Mouse (Mus musculus) hematopoietic stem cell, adult 5-6 weeks (primary cell): ENCODE measurements around the gene Mcam. TPM values are rescaled to one million over a fixed set of nuclear protein-coding genes. Genes with fewer than 3 reads are reported as not detected.

Experiments used
- ATAC-seq, 2 experiments: fragments of 125-278 bp in 1 of 2; replicated peaks in 1 of 2; 2 replicates each; pipeline ENCODE4 v1.8.0; 2016 to 2017; ENCODE audit warnings: inconsistent platforms in 2 of 2, mild to moderate bottlenecking in 2 of 2, moderate number of reproducible peaks in 2 of 2, low read depth in 1 of 2, moderate TSS enrichment in 1 of 2; ENCODE audit not compliant: low FRiP score in 2 of 2, poor library complexity in 2 of 2, severe bottlenecking in 2 of 2, insufficient read depth in 1 of 2, low TSS enrichment in 1 of 2
- total RNA-seq: library from RNA; stranded (forward); fragments of 172-1452, 232-1000 nt; gene quantifications from 2 replicates; pipeline ENCODE4 v1.2.3, GENCODE M21; 2017

Mcam gene
- total RNA-seq, 1 experiment from 2014 or later, result 1.1 TPM

DNA sequence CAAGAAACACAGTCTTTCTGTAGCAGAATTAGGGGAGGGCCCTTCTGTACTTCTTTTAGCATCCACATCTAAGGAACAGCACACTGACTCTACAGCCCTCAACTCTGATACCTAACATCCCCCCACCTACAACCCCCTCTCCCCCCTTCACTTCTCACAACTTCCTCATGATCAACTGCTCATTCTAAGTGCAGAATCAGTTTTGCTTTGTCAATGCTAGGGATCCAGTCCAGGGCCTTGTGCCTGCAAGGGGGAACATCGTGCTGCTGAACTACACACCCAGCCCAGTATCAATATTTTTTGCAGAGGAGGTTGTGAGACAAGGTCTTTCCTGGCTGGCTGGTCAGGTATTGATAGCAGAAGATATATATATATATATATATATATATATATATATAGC is 41.7 kb downstream of the Mcam start:
- peak; percentile 49 to 56; a peak in 3 of 4 replicates for ATAC-seq

DNA sequence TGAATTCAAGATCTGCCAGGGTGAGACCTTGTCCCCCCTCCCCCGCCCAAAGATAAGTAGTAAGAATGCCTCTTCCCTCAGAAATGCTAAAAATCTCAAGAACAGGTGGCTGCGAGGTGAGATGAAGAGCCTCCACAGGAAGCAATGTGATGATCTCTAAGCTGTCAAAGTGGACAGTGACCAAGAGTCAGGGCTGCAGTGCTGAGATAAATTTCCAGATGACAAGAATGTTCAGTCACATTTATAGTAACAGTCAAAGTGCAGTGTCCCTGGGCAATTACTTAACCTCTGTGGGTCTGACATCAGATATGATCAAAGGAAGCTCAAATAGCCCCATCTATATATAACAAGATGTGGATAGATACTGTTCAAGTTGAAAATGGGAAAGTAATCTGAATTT is 43.1 kb downstream of the Mcam start:
- ATAC-seq, result no peak

DNA sequence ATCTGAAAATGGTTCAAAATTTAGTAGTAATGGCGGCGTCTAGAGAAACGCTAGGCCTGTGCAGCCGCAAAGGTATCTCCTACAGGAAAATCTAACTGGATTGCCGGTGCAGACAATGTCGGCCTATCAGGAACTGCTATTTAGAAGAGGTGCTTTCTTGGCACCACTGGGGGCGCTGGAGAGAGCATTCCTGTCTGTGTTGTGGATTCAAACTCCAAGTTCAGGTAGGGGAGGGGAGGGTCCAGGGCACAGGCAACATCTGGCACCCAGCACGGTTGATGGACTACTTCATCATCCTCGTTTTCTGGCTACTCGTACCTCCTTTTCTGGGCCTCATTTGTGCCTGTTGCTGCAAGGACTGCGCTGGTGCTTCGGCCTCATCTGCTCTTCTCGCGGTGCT is 44.1 kb downstream of the Mcam start:
- ATAC-seq, result no peak

DNA sequence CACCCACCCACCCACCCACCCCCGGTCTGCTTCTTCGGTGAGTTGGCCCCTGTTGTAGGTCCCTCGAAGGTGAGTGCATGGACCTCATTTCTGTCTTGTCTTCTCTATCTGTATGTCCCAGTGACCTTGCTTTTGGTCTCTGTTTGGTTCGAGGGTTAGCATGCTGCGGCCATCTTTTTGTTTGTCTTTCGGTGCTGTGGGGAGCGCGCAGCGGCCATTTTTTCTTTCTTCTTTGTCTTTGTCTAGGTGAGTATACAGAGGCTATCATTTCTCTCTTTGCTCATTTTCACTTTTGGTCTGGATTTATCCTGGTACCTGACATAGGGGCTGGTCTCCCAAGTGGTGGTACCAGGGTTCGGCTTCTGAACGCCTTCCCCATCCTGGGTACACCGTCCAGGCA is 44.5 kb downstream of the Mcam start:
- no peak for ATAC-seq

DNA sequence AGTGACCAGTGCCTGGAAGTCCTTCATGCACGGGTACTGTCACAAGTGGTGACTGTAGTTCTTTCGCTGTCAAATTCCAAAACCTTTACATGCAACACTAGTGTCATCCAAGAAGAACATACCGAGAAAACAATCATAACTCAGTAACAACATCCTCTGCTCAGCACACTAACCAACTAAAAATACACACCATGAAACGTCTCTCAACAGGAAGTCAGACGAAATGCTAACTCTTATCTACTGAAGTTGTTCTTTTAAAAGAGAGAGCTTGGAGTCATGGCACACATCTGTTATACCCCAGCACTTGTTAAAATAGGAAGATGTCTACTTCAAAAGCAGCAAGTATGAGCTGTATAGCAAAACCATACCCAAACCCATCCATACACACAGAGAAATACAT is 47.3 kb downstream of the Mcam start:
- no peak for ATAC-seq

DNA sequence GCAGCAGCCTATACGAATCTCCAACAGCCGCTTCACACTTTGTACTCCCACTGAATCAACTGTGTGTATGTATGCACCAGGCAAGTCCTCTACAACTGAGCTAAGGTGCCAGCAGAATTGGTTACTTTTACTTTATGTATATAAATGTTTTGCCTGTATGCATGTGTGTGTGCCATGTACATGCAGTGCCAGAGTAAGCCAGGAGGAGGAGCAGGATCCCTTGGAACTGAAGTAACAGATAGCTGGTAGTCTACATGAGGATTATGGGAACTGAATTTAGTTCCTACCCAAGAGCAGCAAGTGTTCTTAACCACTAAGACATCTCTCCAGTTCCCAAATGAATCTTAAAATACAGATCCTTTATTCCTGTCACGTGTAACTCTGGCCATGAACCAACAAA is 48.0 kb downstream of the Mcam start:
- ATAC-seq, result peak; percentile 46 to 66; a peak in 3 of 4 replicates

DNA sequence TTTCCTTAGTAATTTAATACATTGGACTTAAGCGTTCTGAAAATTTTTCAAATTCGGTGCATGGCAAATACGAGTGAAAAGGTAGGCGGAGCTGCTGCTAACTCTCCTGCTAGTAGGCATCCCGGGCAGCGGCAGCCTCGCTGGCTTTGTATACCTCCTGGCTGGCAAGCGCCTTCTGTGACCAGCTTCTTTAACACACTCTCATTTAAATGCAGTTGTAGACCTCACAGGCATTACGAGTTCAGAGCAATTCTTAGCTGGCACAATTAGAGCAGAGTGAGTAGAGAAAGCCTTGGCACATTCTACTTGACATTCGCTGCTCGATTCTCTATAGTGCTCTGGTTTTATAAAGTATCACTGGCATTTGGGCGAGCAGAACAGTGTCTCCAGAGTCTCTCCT is 54.0 kb downstream of the Mcam start:
- no peak for ATAC-seq

DNA sequence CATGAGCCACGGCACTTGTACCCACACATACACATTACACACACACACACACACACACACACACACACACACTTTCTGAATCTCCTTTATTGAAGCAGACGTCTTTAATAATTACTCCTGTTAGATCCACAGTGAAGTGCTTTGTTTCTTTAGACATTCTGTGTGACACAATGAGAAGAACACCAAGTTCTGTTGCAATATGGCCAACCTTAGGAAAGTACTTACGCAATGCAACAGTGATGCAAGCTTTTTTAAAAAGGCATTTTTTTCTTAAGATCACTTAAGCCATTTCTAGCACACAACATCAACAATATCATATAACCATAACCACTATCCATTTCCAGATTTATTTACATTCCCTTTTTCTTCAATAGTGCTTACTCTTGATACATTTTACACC is 56.9 kb downstream of the Mcam start:
- ATAC-seq, result no peak; a peak in 1 of 4 replicates

DNA sequence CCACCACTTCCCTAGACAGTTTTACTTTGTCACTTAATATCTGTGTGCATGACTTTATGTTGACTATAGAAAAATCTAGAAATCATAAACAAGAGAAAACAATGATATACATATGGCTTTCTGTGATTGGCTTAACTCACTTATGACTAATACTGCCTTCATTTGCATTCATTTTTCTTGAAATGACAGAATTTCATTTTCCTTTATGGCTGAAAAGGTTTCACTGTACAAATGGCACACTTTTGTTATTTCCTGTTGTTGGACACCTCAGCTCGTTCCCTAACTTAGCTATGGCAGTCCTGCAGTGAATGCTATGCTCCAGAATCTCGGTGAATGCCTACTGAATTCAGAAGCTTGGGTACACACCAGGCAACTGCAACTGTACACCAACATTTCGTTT is 58.0 kb downstream of the Mcam start:
- no peak for ATAC-seq

Other genes starting within 250 kb of the Mcam start
- 2.0 and 5.8 TPM in 2 replicates for gene Thy1, start 91.1 kb upstream of the Mcam start, total RNA-seq
- 2.0 and 3.0 TPM in 2 replicates for gene Usp2, start 67.4 kb upstream of the Mcam start, total RNA-seq
- gene Mfrp, start 32.7 kb upstream of the Mcam start, total RNA-seq, result not detected in 2 replicates
- gene C1qtnf5, start 27.2 kb upstream of the Mcam start, total RNA-seq, result not detected in 2 replicates
- not detected in 2 replicates for gene Gm49380, start 21.0 kb upstream of the Mcam start, total RNA-seq
- 10.8 and 13.0 TPM in 2 replicates for gene Rnf26, start 21.0 kb upstream of the Mcam start, total RNA-seq
- 19.6 and 35.0 TPM in 2 replicates for gene Cbl, start 99.6 kb downstream of the Mcam start, total RNA-seq
- not detected in 2 replicates for gene Ccdc153, start 106.2 kb downstream of the Mcam start, total RNA-seq
- 0.35 TPM in 1 of 2 replicates, not detected in the other for gene Pdzd3, start 117.0 kb downstream of the Mcam start, total RNA-seq
- gene Nlrx1, start 134.1 kb downstream of the Mcam start, total RNA-seq, result 2.1 and 6.6 TPM in 2 replicates
- gene Abcg4, start 154.1 kb downstream of the Mcam start, total RNA-seq, result 0.99 and 2.5 TPM in 2 replicates
- 26.1 and 28.0 TPM in 2 replicates for gene Hinfp, start 171.2 kb downstream of the Mcam start, total RNA-seq
- gene C2cd2l, start 185.8 kb downstream of the Mcam start, total RNA-seq, result 4.7 and 5.1 TPM in 2 replicates
- gene Dpagt1, start 191.6 kb downstream of the Mcam start, total RNA-seq, result 15.2 and 17.4 TPM in 2 replicates
- gene H2afx, start 200.2 kb downstream of the Mcam start, total RNA-seq, result 127 and 131 TPM in 2 replicates
- 29.3 and 35.2 TPM in 2 replicates for gene Hmbs, start 209.8 kb downstream of the Mcam start, total RNA-seq
- gene Vps11, start 227.2 kb downstream of the Mcam start, total RNA-seq, result 14.3 and 16.1 TPM in 2 replicates
- 56.5 and 67.2 TPM in 2 replicates for gene Hyou1, start 245.0 kb downstream of the Mcam start, total RNA-seq